Mouse (Mus musculus) liver, postnatal 0 days (tissue): Measurements from ENCODE around the gene 2510009E07Rik. TPM values are rescaled to one million over a fixed set of nuclear protein-coding genes. Genes with fewer than 3 reads are reported as not detected.

Experiments
- ATAC-seq: fragments of 200-750 bp; cut with Nextera tagmentation; 2 replicates; pipeline ENCODE4 v1.8.0; 2017; ENCODE audit warnings: mild to moderate bottlenecking, moderate library complexity
- DNase-seq: peaks from one replicate; pipeline ENCODE4 v3.0.0-alpha.2; 2016
- H3K27ac ChIP-seq: fragments of 300-500 bp; sonication (generic); 2 replicates; pipeline ENCODE4 v1.5.1; 2014; ENCODE audit warnings: antibody characterized with exemption, moderate library complexity, mild to moderate bottlenecking, low read depth
- H3K27me3 ChIP-seq: fragments of 300-500 bp; sonication (generic); 2 replicates; pipeline ENCODE4 v1.6.1; 2014; ENCODE audit warnings: low read length, control low read depth, mixed read lengths; ENCODE audit not compliant: insufficient read depth
- H3K36me3 ChIP-seq: fragments of 300-500 bp; sonication (generic); replicated peaks from 2 replicates; pipeline ENCODE4 v1.6.1; 2014; ENCODE audit warnings: mild to moderate bottlenecking, control low read depth, low read length, moderate library complexity, mixed read lengths; ENCODE audit not compliant: insufficient read depth
- H3K4me1 ChIP-seq: fragments of 300-500 bp; sonication (generic); 2 replicates; pipeline ENCODE4 v1.6.1; 2014; ENCODE audit warnings: antibody characterized with exemption, mild to moderate bottlenecking, control low read depth; ENCODE audit not compliant: insufficient read depth
- H3K4me2 ChIP-seq: fragments of 300-500 bp; sonication (generic); 2 replicates; pipeline ENCODE4 v1.6.1; 2014; ENCODE audit warnings: low read depth, mild to moderate bottlenecking, low read length, moderate library complexity, mixed read lengths
- H3K4me3 ChIP-seq: fragments of 300-500 bp; sonication (generic); 2 replicates; pipeline ENCODE4 v1.5.1; 2014; ENCODE audit warnings: low read depth, low read length
- H3K9ac ChIP-seq: fragments of 300-500 bp; sonication (generic); replicated peaks from 2 replicates; pipeline ENCODE4 v1.6.1; 2014; ENCODE audit warnings: mild to moderate bottlenecking, moderate library complexity
- H3K9me3 ChIP-seq: fragments of 300-500 bp; sonication (generic); 2 replicates; pipeline ENCODE4 v1.6.1; 2016; ENCODE audit warnings: mild to moderate bottlenecking, control low read depth, low read length, mixed read lengths
- CTCF ChIP-seq: sonication (generic); IDR thresholded peaks from 2 replicates; pipeline ENCODE4 v1.5.1; 2016; ENCODE audit warnings: antibody characterized with exemption, low read depth
- EP300 ChIP-seq: IDR thresholded peaks from 2 replicates; pipeline ENCODE4 v1.6.1; 2016; ENCODE audit warnings: antibody characterized with exemption, low read depth, mild to moderate bottlenecking
- WGBS: fragments of 180-500 bp; shearing (Covaris S2); extraction: QIAGEN DNeasy Blood & Tissue Kit; methylation state at CpG from one replicate; pipeline ENCODE4 v1.1.7; 2014; ENCODE audit not compliant: insufficient replicate concordance; 5-methylcytosine and 5-hydroxymethylcytosine counted together
- polyA plus RNA-seq: library from polyadenylated mRNA; unstranded; fragments of >200 nt; fragmentation: Nextera tagmentation; extraction: Ambion mirVana; gene quantifications from 2 replicates; pipeline ENCODE4 v1.2.1, GENCODE M21; 2015

The 2510009E07Rik gene
- polyA plus RNA-seq, 1 experiment from 2014 or later = 3.5 TPM

DNA sequence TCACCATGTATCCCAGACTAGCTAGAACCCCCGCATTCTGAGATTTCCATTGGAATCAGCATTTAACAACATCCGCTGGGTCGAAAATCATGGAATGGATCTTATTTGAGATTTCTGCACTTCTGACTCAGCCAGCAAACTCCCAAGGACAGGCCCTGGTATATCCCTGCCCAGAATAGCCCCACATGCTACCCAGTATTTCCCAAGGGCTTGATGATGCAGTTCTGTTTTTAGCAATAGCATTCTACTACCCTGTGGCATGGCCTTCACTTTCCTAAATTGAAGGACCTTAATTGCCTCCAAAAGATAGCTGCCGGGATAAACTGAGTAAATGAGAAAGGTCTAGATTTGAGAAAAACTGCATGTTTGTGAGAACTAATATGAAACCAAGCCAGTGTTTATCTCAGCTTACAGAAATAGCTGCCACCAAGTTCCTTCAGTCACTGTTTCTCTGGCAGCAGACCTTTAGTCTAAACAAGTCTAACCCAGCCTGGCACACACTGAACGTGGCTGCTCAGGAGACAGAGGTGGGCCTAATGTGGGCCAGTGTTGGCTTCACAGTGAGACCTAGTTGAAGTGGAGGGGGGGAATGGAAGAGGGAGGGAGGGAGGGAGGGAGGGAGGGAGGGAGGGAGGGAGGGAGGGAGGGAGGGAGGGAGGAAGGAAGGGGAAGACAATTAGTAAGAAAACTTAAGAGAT lies 58.2 kb downstream of the 2510009E07Rik start:
- TF ChIP-seq EP300 = no peak
- Histone ChIP-seq H3K4me1 (peaks cover 7% of the 10 kb centered on the region), H3K27ac (no peak overlapping the region), H3K9me3 (no peaks in the 10 kb centered on the region), H3K27me3 (no peaks in the 10 kb centered on the region), H3K4me3 (no peak overlapping the region), H3K9ac (no peak overlapping the region), H3K36me3 (no peaks in the 10 kb centered on the region), H3K4me2 (no peak overlapping the region)
- no peak for ATAC-seq
- DNase-seq = no peak
- 76% methylated on average over 5 of the region's 5 CpGs for WGBS

DNA sequence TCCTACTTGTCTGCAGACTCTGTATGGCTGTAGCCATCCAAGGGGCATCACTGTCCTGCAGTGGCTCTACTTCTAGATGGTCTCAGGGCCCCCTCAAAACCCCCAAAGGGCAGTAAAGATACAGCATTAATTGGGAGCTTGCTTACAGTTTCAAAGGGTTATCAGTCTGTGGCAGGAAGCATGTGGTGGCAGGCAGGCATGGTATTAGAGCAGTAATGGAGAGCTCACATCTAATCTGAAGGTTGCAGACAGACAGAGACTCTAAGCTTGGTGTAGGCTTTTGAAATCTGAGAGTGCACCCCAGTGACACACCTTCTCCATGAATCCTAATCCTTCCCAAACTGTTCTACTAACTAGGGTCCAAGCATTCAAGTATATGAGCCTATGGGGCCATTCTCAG lies 60.0 kb downstream of the 2510009E07Rik start:
- no peak overlapping the region for H3K27ac ChIP-seq
- H3K36me3 ChIP-seq = no peaks in the 10 kb centered on the region
- H3K9ac ChIP-seq = no peak overlapping the region
- H3K4me2 ChIP-seq = no peak overlapping the region
- H3K9me3 ChIP-seq = no peaks in the 10 kb centered on the region
- TF ChIP-seq EP300 (0 out of 2 replicates have a peak, but pooled peaks have one; percentile 36), CTCF (no peak)
- no peaks in the 10 kb centered on the region for H3K27me3 ChIP-seq
- ATAC-seq (peak; percentile 50), DNase-seq (no peak)
- H3K4me3 ChIP-seq = no peak overlapping the region
- H3K4me1 ChIP-seq = no peaks in the 10 kb centered on the region

DNA sequence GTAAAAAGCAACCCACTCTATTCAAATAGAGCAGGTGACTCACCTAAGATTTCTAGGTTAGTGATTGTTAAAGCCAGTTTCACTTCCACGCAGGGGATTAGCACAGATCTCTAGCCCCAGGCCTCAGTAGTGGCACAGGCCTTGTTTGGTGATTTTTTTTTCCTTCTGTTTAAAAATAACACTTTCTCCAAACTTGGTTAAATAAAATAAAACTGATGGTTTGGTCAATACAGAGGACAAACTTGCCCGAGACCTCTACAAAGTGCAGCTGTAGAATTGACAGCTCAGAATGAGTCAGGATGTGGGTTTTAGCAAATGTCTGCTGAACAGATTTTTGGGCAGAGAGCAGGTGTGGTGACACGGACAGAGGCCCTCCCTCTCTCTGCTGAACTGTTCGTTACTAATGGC lies 62.6 kb downstream of the 2510009E07Rik start:
- WGBS = 59% methylated on average over 4 of the region's 4 CpGs
- H3K27me3 ChIP-seq = no peaks in the 10 kb centered on the region
- no peaks in the 10 kb centered on the region for H3K9me3 ChIP-seq
- no peaks in the 10 kb centered on the region for H3K36me3 ChIP-seq
- no peak overlapping the region for H3K4me3 ChIP-seq
- no peak overlapping the region for H3K27ac ChIP-seq
- no peak overlapping the region for H3K9ac ChIP-seq
- H3K4me2 ChIP-seq = no peak overlapping the region
- DNase-seq (no peak), ATAC-seq (no peak)
- H3K4me1 ChIP-seq = no peaks in the 10 kb centered on the region
- no peak for TF ChIP-seq CTCF
- TF ChIP-seq EP300 = no peak

DNA sequence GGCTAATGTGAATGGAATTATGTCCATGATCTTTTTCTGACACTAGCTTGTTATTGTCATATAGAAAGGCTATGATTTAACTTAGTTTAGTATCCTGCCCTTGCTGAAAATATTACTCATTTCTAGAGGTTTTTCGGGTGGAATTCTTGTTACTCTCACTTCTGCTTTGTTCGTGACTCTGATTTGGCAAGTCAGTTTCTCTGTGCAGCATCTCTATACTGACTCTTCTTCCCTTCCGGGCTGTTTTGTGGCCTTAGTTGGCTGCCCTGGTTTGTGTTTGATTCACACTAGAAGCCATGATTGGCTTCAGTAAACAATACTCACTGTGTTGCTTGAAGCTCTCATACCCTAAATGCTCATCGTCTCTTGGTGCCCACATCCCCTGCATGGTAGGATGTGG lies 63.9 kb downstream of the 2510009E07Rik start:
- Histone ChIP-seq H3K4me2 (no peak overlapping the region), H3K27me3 (no peaks in the 10 kb centered on the region), H3K36me3 (no peaks in the 10 kb centered on the region), H3K4me1 (no peaks in the 10 kb centered on the region), H3K27ac (no peak overlapping the region), H3K4me3 (no peak overlapping the region), H3K9ac (no peak overlapping the region), H3K9me3 (no peaks in the 10 kb centered on the region)
- no peak for TF ChIP-seq CTCF
- TF ChIP-seq EP300 = no peak
- no peak for ATAC-seq
- no peak for DNase-seq
- 49% methylated on average over 4 of the region's 4 CpGs for WGBS

DNA sequence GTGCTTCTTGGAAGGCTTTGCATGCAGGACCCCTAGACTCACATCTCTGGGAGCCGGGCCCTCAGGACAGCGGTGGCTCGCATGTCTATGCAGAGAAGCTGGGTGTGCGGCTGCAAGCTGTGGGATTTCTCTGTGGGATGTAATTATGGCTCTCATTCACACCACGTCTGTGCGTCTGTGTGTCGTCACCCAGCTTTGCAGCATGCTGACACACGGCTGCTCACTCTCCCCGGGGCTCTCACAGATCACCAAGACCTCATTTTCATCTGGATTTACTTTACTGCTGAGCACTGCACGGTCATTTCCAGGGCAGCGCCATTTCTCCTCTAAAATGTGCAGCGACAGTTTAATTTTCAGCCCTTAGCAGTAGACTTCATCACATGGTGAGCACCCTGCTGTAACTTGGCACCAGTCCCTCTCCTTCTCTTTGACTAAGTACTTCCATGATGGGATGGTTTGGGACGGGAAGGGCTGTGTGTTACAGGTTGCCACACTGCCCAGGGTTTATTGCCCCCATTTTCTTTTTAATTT lies 66.3 kb downstream of the 2510009E07Rik start:
- Histone ChIP-seq H3K9ac (no peak overlapping the region), H3K36me3 (no peaks in the 10 kb centered on the region), H3K4me1 (no peaks in the 10 kb centered on the region), H3K4me2 (no peak overlapping the region), H3K27me3 (no peaks in the 10 kb centered on the region), H3K9me3 (no peaks in the 10 kb centered on the region), H3K4me3 (no peak overlapping the region), H3K27ac (no peak overlapping the region)
- WGBS = 85% methylated on average over 13 of the region's 13 CpGs
- DNase-seq (no peak), ATAC-seq (no peak)
- TF ChIP-seq CTCF = no peak
- no peak for TF ChIP-seq EP300

DNA sequence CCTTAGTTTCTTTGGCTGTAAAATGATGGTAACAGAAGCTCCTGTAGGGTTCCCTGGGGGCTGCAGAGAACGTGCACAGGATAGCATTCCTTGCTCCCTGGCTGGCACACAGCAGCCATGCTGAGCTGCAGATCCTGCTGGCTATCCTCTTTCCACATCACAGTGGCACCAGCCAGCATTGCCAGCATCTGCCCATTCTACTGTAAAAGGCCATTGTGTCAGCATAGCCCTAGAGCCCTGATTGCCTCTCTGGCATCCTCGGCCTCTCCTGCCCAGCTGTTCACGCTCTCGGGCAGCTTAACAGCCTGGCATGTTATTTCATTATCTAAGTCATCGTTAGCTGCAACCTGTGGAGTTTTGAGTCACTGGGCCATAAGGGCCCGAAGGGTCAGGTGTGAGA lies 67.2 kb downstream of the 2510009E07Rik start:
- ATAC-seq = no peak
- H3K27ac ChIP-seq = no peak overlapping the region
- no peak for DNase-seq
- H3K27me3 ChIP-seq = no peaks in the 10 kb centered on the region
- no peaks in the 10 kb centered on the region for H3K4me1 ChIP-seq
- no peak overlapping the region for H3K4me3 ChIP-seq
- no peaks in the 10 kb centered on the region for H3K36me3 ChIP-seq
- H3K9ac ChIP-seq = no peak overlapping the region
- 81% methylated on average over 6 of the region's 6 CpGs for WGBS
- no peak overlapping the region for H3K4me2 ChIP-seq
- H3K9me3 ChIP-seq = no peaks in the 10 kb centered on the region
- TF ChIP-seq EP300 (no peak), CTCF (no peak)
